12 mouse cellular contexts compared by ENCODE assay signal in genomic region chr2:179972406-179972805, GRCm38 (mm10).
"Had no signal": no experiment of that assay in that cellular context is flagged by ENCODE, and none has a peak within 500 bp of the region (broad histone marks: within the 10 kb centered on the region; RNA-seq: fewer than 3 reads in every experiment).

No protein-coding gene starts in this region.

- ATAC-seq: lung, postnatal 0 days had no signal

- H3K9me3 ChIP-seq: kidney, embryonic 15.5 days; limb, embryonic 10.5 days; neural tube, embryonic 12.5 days had no signal

- H3K9ac ChIP-seq: kidney, embryonic 15.5 days; liver, embryonic 14.5 days; neural tube, embryonic 12.5 days had no signal

- DNase-seq: lung, adult 2 months; lung, postnatal 36 days; midbrain, embryonic 14.5 days; thymus, adult 2 months; thymus, postnatal 25 days had no signal

- H3K4me3 ChIP-seq: kidney, embryonic 15.5 days; left cerebral cortex, adult 2 months; limb, embryonic 10.5 days; neural tube, embryonic 12.5 days had no signal

- H3K36me3 ChIP-seq: kidney, embryonic 15.5 days; limb, embryonic 10.5 days; neural tube, embryonic 12.5 days had no signal

- H3K27ac ChIP-seq: kidney, embryonic 15.5 days; left cerebral cortex, adult 2 months; limb, embryonic 10.5 days; liver, embryonic 14.5 days; neural tube, embryonic 12.5 days; stomach, postnatal 0 days had no signal

- H3K27me3 ChIP-seq: kidney, embryonic 15.5 days; neural tube, embryonic 12.5 days had no signal
